Mouse (Mus musculus): ENCODE data around the gene Gm13762. TPM values are rescaled to one million over a fixed set of nuclear protein-coding genes. Genes with fewer than 3 reads are reported as not detected.
"Not testable (repeated sequence)": the region's sequence is repeated elsewhere in the genome, so short reads cannot be mapped to it uniquely, and the experiment has no call there.

The Gm13762 gene
- not detected in 2 replicates for polyA plus RNA-seq (2016; fragmentation: Nextera tagmentation; extraction: Ambion mirVana)

- no peak within 1 kb of the TSS for H3K27ac ChIP-seq
- H3K9me3 ChIP-seq (replicated peaks): no peaks in the 10 kb centered on the region
- 93% methylated on average over 1 of the region's 1 CpGs for WGBS
- H3K4me3 ChIP-seq: no peak within 1 kb of the TSS
- DNase-seq (ENCODE audit: low spot score): no peak
- no peaks in the 10 kb centered on the region for H3K36me3 ChIP-seq
- H3K27me3 ChIP-seq (ENCODE audit: low read depth, poor library complexity, severe bottlenecking): no peaks in the 10 kb centered on the region
- H3K4me1 ChIP-seq: no peaks in the 10 kb centered on the region
Measured at GRCm38 (mm10) chr2:88980181-88980580, at the start of gene Gm13762. Gene Gm13762 (minus strand): TSS chr2:88980281.

- H3K27ac ChIP-seq; H3K36me3 ChIP-seq; H3K9me3 ChIP-seq (replicated peaks); DNase-seq (ENCODE audit: low spot score); H3K4me1 ChIP-seq; H3K27me3 ChIP-seq (ENCODE audit: low read depth, poor library complexity, severe bottlenecking); H3K4me3 ChIP-seq: not testable (repeated sequence)
- 80% methylated on average over 3 of the region's 3 CpGs for WGBS
Measured at GRCm38 (mm10) chr2:89021436-89021835, 41.4 kb upstream of the Gm13762 start.

GRCm38 (mm10) chr2:89018240-89018639, 38.2 kb upstream of the Gm13762 start, which contains the start of gene Olfr1216:
Gene Olfr1216 (minus strand): TSS chr2:89018340.
- H3K27ac ChIP-seq: no peak within 1 kb of the TSS
- 90% methylated on average over 1 of the region's 1 CpGs for WGBS

GRCm38 (mm10) chr2:89006873-89007272, 26.8 kb upstream of the Gm13762 start, which contains the start of gene Olfr1215:
Gene Olfr1215 (minus strand): TSS chr2:89006973.
- Histone ChIP-seq H3K36me3 (no peaks in the 10 kb centered on the region), H3K4me1 (no peaks in the 10 kb centered on the region), H3K27ac (no peak within 1 kb of the TSS), H3K27me3 (ENCODE audit: low read depth, poor library complexity, severe bottlenecking) (no peaks in the 10 kb centered on the region), H3K9me3 (replicated peaks) (no peaks in the 10 kb centered on the region), H3K4me3 (no peak within 1 kb of the TSS)
- 80% methylated on average over 2 of the region's 2 CpGs for WGBS
- DNase-seq (ENCODE audit: low spot score): no peak

More at GRCm38 (mm10) chr2:89018240-89018639, 38.2 kb upstream of the Gm13762 start, which contains the start of gene Olfr1216:
- H3K27me3 ChIP-seq (ENCODE audit: low read depth, poor library complexity, severe bottlenecking): no peaks in the 10 kb centered on the region
- H3K4me1 ChIP-seq: no peaks in the 10 kb centered on the region
- DNase-seq (ENCODE audit: low spot score): no peak
- no peak within 1 kb of the TSS for H3K4me3 ChIP-seq
- H3K9me3 ChIP-seq (replicated peaks): no peaks in the 10 kb centered on the region
- no peaks in the 10 kb centered on the region for H3K36me3 ChIP-seq

- Histone ChIP-seq H3K27me3 (ENCODE audit: low read depth, poor library complexity, severe bottlenecking) (no peaks in the 10 kb centered on the region), H3K27ac (no peak within 1 kb of the TSS), H3K36me3 (no peaks in the 10 kb centered on the region), H3K9me3 (replicated peaks) (no peaks in the 10 kb centered on the region), H3K4me3 (no peak within 1 kb of the TSS), H3K4me1 (no peaks in the 10 kb centered on the region)
- WGBS: 89% methylated on average over 1 of the region's 1 CpGs
- DNase-seq (ENCODE audit: low spot score): no peak
Measured at GRCm38 (mm10) chr2:88992553-88992952, 12.5 kb upstream of the Gm13762 start, which contains the start of gene Olfr1214. Gene Olfr1214 (minus strand): TSS chr2:88992653.

- H3K27ac ChIP-seq: no peak within 1 kb of the TSS
- DNase-seq (ENCODE audit: low spot score): no peak
- no peaks in the 10 kb centered on the region for H3K27me3 ChIP-seq (ENCODE audit: low read depth, poor library complexity, severe bottlenecking)
- no peak within 1 kb of the TSS for H3K4me3 ChIP-seq
- no peaks in the 10 kb centered on the region for H3K9me3 ChIP-seq (replicated peaks)
- no peaks in the 10 kb centered on the region for H3K36me3 ChIP-seq
- no peaks in the 10 kb centered on the region for H3K4me1 ChIP-seq
Measured at GRCm38 (mm10) chr2:88953669-88954068, 26.4 kb downstream of the Gm13762 start, which contains the start of gene Olfr1212. Gene Olfr1212 (plus strand): TSS chr2:88953969.

GRCm38 (mm10) chr2:88938011-88938410, 42.1 kb downstream of the Gm13762 start, which contains the start of gene Olfr1211:
Gene Olfr1211 (minus strand): TSS chr2:88938111.
- no peaks in the 10 kb centered on the region for H3K36me3 ChIP-seq
- H3K27ac ChIP-seq: no peak within 1 kb of the TSS
- WGBS: 95% methylated on average over 1 of the region's 1 CpGs
- no peaks in the 10 kb centered on the region for H3K27me3 ChIP-seq (ENCODE audit: low read depth, poor library complexity, severe bottlenecking)
- DNase-seq (ENCODE audit: low spot score): no peak
- no peak within 1 kb of the TSS for H3K4me3 ChIP-seq
- no peaks in the 10 kb centered on the region for H3K9me3 ChIP-seq (replicated peaks)
- H3K4me1 ChIP-seq: no peaks in the 10 kb centered on the region

Other genes starting within 250 kb of the Gm13762 start
- not detected in 2 replicates for gene Olfr1197, start 247.9 kb downstream of the Gm13762 start, polyA plus RNA-seq (2016; fragmentation: Nextera tagmentation; extraction: Ambion mirVana)
- not detected in 2 replicates for gene Olfr1198, start 228.9 kb downstream of the Gm13762 start, polyA plus RNA-seq (2016; fragmentation: Nextera tagmentation; extraction: Ambion mirVana)
- gene Olfr1199, start 219.8 kb downstream of the Gm13762 start, polyA plus RNA-seq (2016; fragmentation: Nextera tagmentation; extraction: Ambion mirVana): not detected in 2 replicates
- gene Olfr1200, start 209.8 kb downstream of the Gm13762 start, polyA plus RNA-seq (2016; fragmentation: Nextera tagmentation; extraction: Ambion mirVana): not detected in 2 replicates
- gene Olfr1201, start 187.2 kb downstream of the Gm13762 start, polyA plus RNA-seq (2016; fragmentation: Nextera tagmentation; extraction: Ambion mirVana): not detected in 2 replicates
- 0.04 TPM in 2 replicates for gene Olfr1202, start 165.8 kb downstream of the Gm13762 start, polyA plus RNA-seq (2016; fragmentation: Nextera tagmentation; extraction: Ambion mirVana)
- not detected in 2 replicates for gene Olfr1205, start 150.5 kb downstream of the Gm13762 start, polyA plus RNA-seq (2016; fragmentation: Nextera tagmentation; extraction: Ambion mirVana)
- gene Olfr1204, start 131.0 kb downstream of the Gm13762 start, polyA plus RNA-seq (2016; fragmentation: Nextera tagmentation; extraction: Ambion mirVana): not detected in 2 replicates
- not detected in 2 replicates for gene Olfr1206, start 117.0 kb downstream of the Gm13762 start, polyA plus RNA-seq (2016; fragmentation: Nextera tagmentation; extraction: Ambion mirVana)
- not detected in 2 replicates for gene Olfr1208, start 78.0 kb downstream of the Gm13762 start, polyA plus RNA-seq (2016; fragmentation: Nextera tagmentation; extraction: Ambion mirVana)
- gene Olfr1209, start 65.1 kb downstream of the Gm13762 start, polyA plus RNA-seq (2016; fragmentation: Nextera tagmentation; extraction: Ambion mirVana): not detected in 2 replicates
- gene Olfr1211, start 42.2 kb downstream of the Gm13762 start, polyA plus RNA-seq (2016; fragmentation: Nextera tagmentation; extraction: Ambion mirVana): not detected in 2 replicates
- gene Olfr1212, start 26.3 kb downstream of the Gm13762 start, polyA plus RNA-seq (2016; fragmentation: Nextera tagmentation; extraction: Ambion mirVana): not detected in 2 replicates
- gene Olfr1214, start 12.4 kb upstream of the Gm13762 start, polyA plus RNA-seq (2016; fragmentation: Nextera tagmentation; extraction: Ambion mirVana): not detected in 2 replicates
- not detected in 2 replicates for gene Olfr1215, start 26.7 kb upstream of the Gm13762 start, polyA plus RNA-seq (2016; fragmentation: Nextera tagmentation; extraction: Ambion mirVana)
- gene Olfr1216, start 38.1 kb upstream of the Gm13762 start, polyA plus RNA-seq (2016; fragmentation: Nextera tagmentation; extraction: Ambion mirVana): not detected in 2 replicates
- gene Olfr1217, start 51.8 kb upstream of the Gm13762 start, polyA plus RNA-seq (2016; fragmentation: Nextera tagmentation; extraction: Ambion mirVana): not detected in 2 replicates
- gene Olfr1218, start 80.9 kb upstream of the Gm13762 start, polyA plus RNA-seq (2016; fragmentation: Nextera tagmentation; extraction: Ambion mirVana): not detected in 2 replicates
- not detected in 2 replicates for gene Olfr1219, start 103.2 kb upstream of the Gm13762 start, polyA plus RNA-seq (2016; fragmentation: Nextera tagmentation; extraction: Ambion mirVana)
- gene Olfr1220, start 126.6 kb upstream of the Gm13762 start, polyA plus RNA-seq (2016; fragmentation: Nextera tagmentation; extraction: Ambion mirVana): not detected in 2 replicates
- not detected in 2 replicates for gene Olfr1221, start 137.0 kb upstream of the Gm13762 start, polyA plus RNA-seq (2016; fragmentation: Nextera tagmentation; extraction: Ambion mirVana)
- not detected in 2 replicates for gene Olfr1222, start 152.8 kb upstream of the Gm13762 start, polyA plus RNA-seq (2016; fragmentation: Nextera tagmentation; extraction: Ambion mirVana)
- gene Olfr1223, start 171.3 kb upstream of the Gm13762 start, polyA plus RNA-seq (2016; fragmentation: Nextera tagmentation; extraction: Ambion mirVana): not detected in 2 replicates
- not detected in 2 replicates for gene Olfr1224-ps1, start 183.8 kb upstream of the Gm13762 start, polyA plus RNA-seq (2016; fragmentation: Nextera tagmentation; extraction: Ambion mirVana)
- gene Olfr1225, start 194.4 kb upstream of the Gm13762 start, polyA plus RNA-seq (2016; fragmentation: Nextera tagmentation; extraction: Ambion mirVana): not detected in 2 replicates
- gene Olfr1226, start 219.8 kb upstream of the Gm13762 start, polyA plus RNA-seq (2016; fragmentation: Nextera tagmentation; extraction: Ambion mirVana): not detected in 2 replicates